Mouse (Mus musculus): ENCODE measurements around the gene Orai2. TPM values are rescaled to one million over a fixed set of nuclear protein-coding genes. Genes with fewer than 3 reads are reported as not detected.
"Not testable (repeated sequence)": the region's sequence is repeated elsewhere in the genome, so short reads cannot be mapped to it uniquely, and the experiment has no call there.

The Orai2 gene
- total RNA-seq (2022): 1 to 10 TPM in 1 of 4 experiments, under 1 TPM in 3; 0.31 to 1.3 (median 0.67) TPM

- peak; percentile 70 for DNase-seq (ENCODE audit: low spot score)
Observed at GRCm38 (mm10) chr5:136170512-136171362, at the start of gene Orai2. Orai2 (minus strand) TSS chr5:136170713.

- no peak for DNase-seq (ENCODE audit: low spot score)
Observed at GRCm38 (mm10) chr5:136218585-136218984, 48.1 kb upstream of the Orai2 start.

- no peak for DNase-seq (ENCODE audit: low spot score)
Observed at GRCm38 (mm10) chr5:136217932-136218381, 47.4 kb upstream of the Orai2 start.

DNA sequence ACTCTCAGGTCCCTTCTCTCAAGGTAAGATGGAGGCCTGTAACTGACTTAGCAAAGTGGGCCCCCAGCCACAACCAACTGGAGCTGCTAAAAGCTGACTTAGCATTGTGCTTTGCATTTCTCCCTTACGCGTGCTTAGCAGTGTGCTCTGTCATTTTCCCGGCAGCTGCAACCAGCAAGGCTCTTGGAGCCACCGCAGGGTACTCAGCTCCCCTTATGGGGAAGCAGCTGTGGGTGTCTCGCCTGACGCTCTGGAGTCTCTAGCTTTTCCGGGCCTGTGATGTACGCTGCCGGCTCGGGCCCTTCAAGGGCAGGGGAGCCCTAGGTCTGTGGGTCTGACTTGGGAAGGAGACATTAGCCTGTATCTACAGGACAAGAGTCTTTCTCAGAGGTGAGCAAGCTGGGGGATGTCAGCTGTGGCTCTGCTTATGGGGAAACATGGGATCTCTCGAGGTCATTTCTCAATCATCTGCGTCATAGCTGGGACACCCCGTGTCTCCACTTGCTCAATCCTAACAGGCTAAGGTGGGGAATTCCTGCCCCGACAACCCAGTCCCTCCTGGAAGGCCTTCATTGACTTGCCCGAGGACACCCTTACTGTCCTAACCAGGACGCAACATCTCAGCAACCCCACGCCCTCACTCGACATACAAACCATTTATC is 46.6 kb upstream of the Orai2 start:
- no peak for DNase-seq (ENCODE audit: low spot score)

GRCm38 (mm10) chr5:136215958-136216357 is 45.4 kb upstream of the Orai2 start:
- no peak for DNase-seq (ENCODE audit: low spot score)

GRCm38 (mm10) chr5:136215211-136215610 is 44.7 kb upstream of the Orai2 start:
- no peak for DNase-seq (ENCODE audit: low spot score)

GRCm38 (mm10) chr5:136213716-136214115 is 43.2 kb upstream of the Orai2 start:
- DNase-seq (ENCODE audit: low spot score): no peak

GRCm38 (mm10) chr5:136212716-136213115 is 42.2 kb upstream of the Orai2 start:
- no peak for DNase-seq (ENCODE audit: low spot score)

- not testable (repeated sequence) for DNase-seq (ENCODE audit: low spot score)
Observed at GRCm38 (mm10) chr5:136211341-136212102, 41.0 kb upstream of the Orai2 start.

GRCm38 (mm10) chr5:136210549-136210948 is 40.0 kb upstream of the Orai2 start:
- DNase-seq (ENCODE audit: low spot score): no peak

DNA sequence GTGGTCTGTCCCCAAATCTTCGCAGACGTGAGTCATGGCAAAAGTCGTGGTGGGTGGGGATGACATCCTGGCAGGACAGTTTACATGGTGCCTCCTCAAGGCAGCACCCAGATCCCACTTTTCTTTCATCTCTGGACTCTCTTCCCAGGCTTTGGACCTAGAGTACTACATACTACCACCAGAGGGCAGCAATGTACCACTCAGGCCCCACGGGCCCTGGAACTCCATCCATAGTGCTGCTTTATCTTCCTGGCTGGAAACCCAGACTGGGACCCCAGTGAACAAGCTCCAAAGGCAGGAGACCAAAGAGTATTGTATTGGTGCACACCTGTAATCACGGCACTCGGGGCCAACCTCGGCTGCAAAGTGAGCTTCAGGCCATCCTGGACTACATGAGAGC is 31.3 kb upstream of the Orai2 start:
- peak; percentile 70 for DNase-seq (ENCODE audit: low spot score)

DNA sequence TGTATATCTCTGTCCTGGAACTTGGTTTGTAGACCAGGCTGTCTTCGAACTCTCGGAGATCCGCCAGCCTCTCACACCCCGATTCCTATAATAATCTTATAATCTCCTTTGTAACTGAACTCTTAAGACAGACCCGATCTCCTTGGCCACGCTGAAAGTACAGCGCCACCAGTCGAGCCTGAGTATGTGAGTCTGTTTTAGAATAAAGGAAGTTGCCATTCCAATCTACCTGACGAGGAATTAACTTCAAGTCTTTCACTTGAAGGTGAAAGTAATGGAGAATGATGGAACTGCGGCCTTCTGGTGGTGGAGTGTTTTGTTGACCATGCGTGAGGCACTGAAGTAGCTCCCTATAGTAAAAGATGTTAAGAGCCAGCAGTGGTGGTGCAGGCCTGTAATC is 29.0 kb upstream of the Orai2 start:
- DNase-seq (ENCODE audit: low spot score): no peak

DNA sequence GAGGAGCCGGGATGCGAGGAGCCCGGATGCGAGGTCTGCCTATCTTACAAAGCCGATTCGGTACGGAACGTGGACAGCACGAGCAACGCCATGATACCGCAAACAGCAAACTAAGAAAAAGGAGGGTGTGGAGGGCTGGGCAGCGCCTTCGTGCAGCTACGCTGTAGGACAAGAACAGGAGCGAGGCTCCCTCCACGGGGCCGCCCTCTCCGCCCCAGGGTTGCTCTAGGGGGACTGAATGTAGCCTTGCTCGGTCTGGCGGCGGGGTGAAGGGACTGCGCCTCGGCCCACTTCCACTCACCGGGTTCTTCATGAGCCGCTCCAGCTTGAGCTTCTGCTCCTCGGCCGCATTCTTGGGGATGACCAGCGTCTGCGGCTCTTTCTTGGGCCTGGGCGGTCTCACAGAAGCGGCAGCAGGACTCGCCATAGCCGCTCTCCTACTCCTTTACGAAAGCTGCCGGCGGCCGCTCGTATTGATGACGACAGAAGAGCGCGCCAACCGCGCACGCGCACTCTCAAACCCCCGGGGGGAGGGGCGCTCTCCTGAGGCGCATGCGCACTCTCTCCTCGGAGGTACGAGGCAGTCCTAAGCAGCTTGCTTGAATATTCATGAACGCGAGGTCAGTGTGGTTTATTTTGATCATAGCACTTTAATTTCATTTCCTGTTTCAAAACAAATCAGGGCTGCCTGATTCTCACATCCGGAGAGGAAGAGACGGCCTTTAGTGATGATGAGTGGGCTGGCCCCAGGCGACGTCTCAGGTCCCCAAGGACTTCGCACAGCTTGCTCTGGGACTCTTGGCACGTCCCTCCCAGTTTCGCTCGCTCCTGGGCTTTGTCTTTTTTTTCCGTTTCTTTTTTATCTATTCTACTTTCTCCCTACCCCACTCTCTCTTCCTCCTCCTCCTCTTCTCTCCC is 28.2 kb upstream of the Orai2 start, which contains the start of gene Prkrip1:
TSS of gene Prkrip1 (minus strand) at position 490 of the 918 bp plus-strand sequence.
- DNase-seq (ENCODE audit: low spot score): peak; percentile 93

GRCm38 (mm10) chr5:136191870-136192269 is 21.4 kb upstream of the Orai2 start:
- no peak for DNase-seq (ENCODE audit: low spot score)

GRCm38 (mm10) chr5:136186723-136187122 is 16.2 kb upstream of the Orai2 start:
- DNase-seq (ENCODE audit: low spot score): peak; percentile 45

- no peak for DNase-seq (ENCODE audit: low spot score)
Observed at GRCm38 (mm10) chr5:136183766-136184165, 13.3 kb upstream of the Orai2 start.

DNA sequence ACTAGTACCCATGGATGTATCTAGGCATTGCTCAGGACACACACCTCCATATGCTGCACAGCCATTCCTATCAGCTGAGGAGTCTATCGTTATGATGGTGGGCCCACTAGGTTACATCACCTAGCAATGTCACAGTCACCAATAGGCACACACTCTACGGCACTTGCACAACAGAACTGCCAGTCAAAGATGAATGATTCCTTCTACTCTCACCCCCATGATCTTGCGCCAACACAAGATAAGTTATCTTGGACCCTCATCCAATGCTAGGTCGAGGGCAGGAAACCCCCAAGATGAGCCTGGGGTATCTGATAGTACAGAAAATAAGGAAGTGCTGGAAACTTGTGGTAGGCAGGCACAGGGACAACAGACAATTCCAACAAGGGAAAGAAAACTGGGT is 12.3 kb upstream of the Orai2 start:
- no peak for DNase-seq (ENCODE audit: low spot score)

- DNase-seq (ENCODE audit: low spot score): no peak
Observed at GRCm38 (mm10) chr5:136182049-136182448, 11.5 kb upstream of the Orai2 start.

DNA sequence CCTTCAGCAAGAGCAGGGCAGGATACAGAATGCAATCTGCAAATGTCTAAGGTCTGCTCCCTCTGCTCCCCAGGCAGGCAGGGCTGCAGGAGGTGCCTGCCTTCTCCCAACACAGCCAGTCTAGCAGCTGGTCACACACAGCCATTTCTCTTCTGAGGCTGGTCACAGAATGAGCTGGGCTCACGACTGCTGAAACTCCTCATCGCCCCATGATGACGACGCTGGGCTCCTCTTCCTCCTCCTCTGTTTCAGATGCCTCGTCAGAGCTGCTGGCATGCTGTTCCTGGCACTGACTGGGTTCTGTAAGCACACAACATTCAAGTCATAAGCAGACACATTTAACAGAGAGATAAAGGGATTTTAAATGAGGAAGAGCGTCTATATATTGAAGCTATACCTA is 10.7 kb upstream of the Orai2 start:
- no peak for DNase-seq (ENCODE audit: low spot score)

GRCm38 (mm10) chr5:136179594-136179993 is 9.1 kb upstream of the Orai2 start:
- DNase-seq (ENCODE audit: low spot score): no peak

Data from heart, adult 8-10 months (tissue).